Mouse (Mus musculus) neural tube, embryonic 15.5 days (tissue): ENCODE results near the gene Akirin2. TPM values are rescaled to one million over a fixed set of nuclear protein-coding genes. Genes with fewer than 3 reads are reported as not detected.
A peak's percentile ranks its signal among the peaks of the same experiment; 100 is the strongest.

Source experiments
- ATAC-seq: fragments of 200-750 bp; cut with Nextera tagmentation; 2 replicates; pipeline ENCODE4 v1.8.0; 2017; ENCODE audit warnings: mild to moderate bottlenecking, moderate TSS enrichment, moderate library complexity; ENCODE audit not compliant: low FRiP score
- H3K27ac ChIP-seq: fragments of 300-500 bp; sonication (generic); replicated peaks from 2 replicates; pipeline ENCODE4 v1.5.1; 2015; ENCODE audit warnings: mild to moderate bottlenecking, inconsistent platforms
- H3K27me3 ChIP-seq: fragments of 300-500 bp; sonication (generic); replicated peaks from 2 replicates; pipeline ENCODE4 v1.6.1; 2015; ENCODE audit warnings: inconsistent platforms
- H3K36me3 ChIP-seq: fragments of 300-500 bp; sonication (generic); 2 replicates; pipeline ENCODE4 v1.6.1; 2015; ENCODE audit warnings: inconsistent platforms
- H3K4me1 ChIP-seq: fragments of 300-500 bp; sonication (generic); 2 replicates; pipeline ENCODE4 v1.6.1; 2015; ENCODE audit warnings: inconsistent platforms
- H3K4me2 ChIP-seq: fragments of 300-500 bp; sonication (generic); 2 replicates; pipeline ENCODE4 v1.6.1; 2015; ENCODE audit warnings: inconsistent platforms, mild to moderate bottlenecking, moderate library complexity
- H3K4me3 ChIP-seq: fragments of 300-500 bp; sonication (generic); replicated peaks from 2 replicates; pipeline ENCODE4 v1.5.1; 2015; ENCODE audit warnings: mild to moderate bottlenecking, inconsistent platforms
- H3K9ac ChIP-seq: fragments of 300-500 bp; sonication (generic); replicated peaks from 2 replicates; pipeline ENCODE4 v1.6.1; 2015; ENCODE audit warnings: mild to moderate bottlenecking, inconsistent platforms
- H3K9me3 ChIP-seq: fragments of 300-500 bp; sonication (generic); replicated peaks from 2 replicates; pipeline ENCODE4 v1.6.1; 2016; ENCODE audit warnings: inconsistent platforms
- WGBS: fragments of 180-500 bp; shearing (Covaris S2); methylation state at CpG from one replicate; pipeline ENCODE4 v1.1.7; 2015; ENCODE audit warnings: mixed read lengths; 5-methylcytosine and 5-hydroxymethylcytosine counted together
- polyA plus RNA-seq: library from polyadenylated mRNA; unstranded; fragments of >200 nt; fragmentation: Nextera tagmentation; extraction: Ambion mirVana; gene quantifications from 2 replicates; pipeline ENCODE4 v1.2.1, GENCODE M21; 2015

Akirin2 gene
- polyA plus RNA-seq, 1 experiment from 2014 or later = 90.5 TPM

DNA sequence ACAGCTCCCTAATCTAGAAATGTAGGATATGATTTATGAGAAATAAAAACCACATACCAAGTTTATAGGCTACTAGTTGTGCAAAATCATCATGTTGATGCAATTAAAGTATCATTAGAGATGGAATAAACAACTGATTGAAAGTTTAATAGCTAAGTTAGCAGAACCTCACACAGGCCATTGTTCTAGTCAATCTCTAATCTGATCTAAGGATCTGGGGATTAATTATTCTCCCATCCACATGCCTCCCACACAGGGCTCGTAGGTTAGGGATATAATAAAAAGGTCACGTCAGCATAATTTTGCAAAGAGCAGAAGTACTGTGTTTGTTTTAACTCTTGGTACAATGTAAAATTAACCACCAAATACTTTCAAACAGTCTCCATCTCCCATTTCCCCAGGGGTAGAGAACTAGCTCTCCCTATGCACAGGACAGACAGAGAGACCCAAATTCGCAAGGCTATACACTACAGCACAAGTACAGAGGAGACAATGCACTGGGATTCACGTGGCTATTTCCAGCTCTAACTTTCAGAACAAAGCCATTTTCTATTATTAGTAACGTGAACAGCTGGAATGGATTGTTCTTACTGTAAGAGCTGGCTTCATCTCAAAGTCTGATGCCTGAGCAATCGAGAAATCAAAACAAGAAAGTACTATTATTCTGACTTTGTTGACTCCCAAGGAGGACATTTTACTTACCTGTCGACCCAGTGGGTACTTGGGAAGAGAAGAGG is 34.3 kb downstream of the Akirin2 start:
- no peak overlapping the region for H3K9ac ChIP-seq
- peaks cover 33% of the 10 kb centered on the region for H3K36me3 ChIP-seq

GRCm38 (mm10) chr4:34603123-34603522 is 52.4 kb downstream of the Akirin2 start:
- H3K4me1 ChIP-seq = no peaks in the 10 kb centered on the region
- WGBS = 89% methylated on average over 6 of the region's 6 CpGs

More for the DNA sequence above, 34.3 kb downstream of the Akirin2 start:
- H3K4me3 ChIP-seq = no peak overlapping the region
- no peaks in the 10 kb centered on the region for H3K27me3 ChIP-seq
- no peak overlapping the region for H3K4me2 ChIP-seq
- no peak for ATAC-seq
- H3K27ac ChIP-seq = no peak overlapping the region
- no peaks in the 10 kb centered on the region for H3K9me3 ChIP-seq
- H3K4me1 ChIP-seq = 0 out of 2 replicates have a peak, but pooled peaks cover 3% of the 10 kb centered on the region
- 82% methylated on average over 7 of the region's 7 CpGs for WGBS

DNA sequence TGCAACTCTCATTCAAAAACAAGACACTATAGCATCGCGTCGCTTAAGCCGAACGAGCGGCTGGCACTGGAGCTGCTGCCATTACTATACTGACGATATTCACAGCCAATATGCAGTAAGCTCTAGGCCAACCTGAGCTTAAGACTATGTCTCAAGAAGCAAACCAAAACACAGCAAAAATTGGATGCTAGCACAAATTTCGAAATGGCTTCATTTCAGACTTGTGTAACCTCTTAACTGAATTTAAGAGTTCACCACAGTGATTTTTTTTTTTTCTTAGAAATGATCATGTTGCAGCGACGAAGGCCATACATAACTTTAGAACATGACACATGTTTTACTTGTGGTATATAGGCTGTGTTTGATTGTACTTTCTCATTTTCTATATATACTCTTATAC is 55.9 kb downstream of the Akirin2 start:
- WGBS = 97% methylated on average over 10 of the region's 10 CpGs
- no peaks in the 10 kb centered on the region for H3K9me3 ChIP-seq
- H3K27ac ChIP-seq = no peak overlapping the region
- ATAC-seq = no peak
- H3K9ac ChIP-seq = no peak overlapping the region
- peaks cover 44% of the 10 kb centered on the region for H3K36me3 ChIP-seq
- no peak overlapping the region for H3K4me3 ChIP-seq
- no peak overlapping the region for H3K4me2 ChIP-seq
- H3K4me1 ChIP-seq = 0 out of 2 replicates have a peak, but pooled peaks cover 2% of the 10 kb centered on the region
- H3K27me3 ChIP-seq = no peaks in the 10 kb centered on the region

More at GRCm38 (mm10) chr4:34603123-34603522, 52.4 kb downstream of the Akirin2 start:
- H3K27me3 ChIP-seq = no peaks in the 10 kb centered on the region
- ATAC-seq = no peak
- peaks cover 55% of the 10 kb centered on the region for H3K36me3 ChIP-seq
- H3K9me3 ChIP-seq = no peaks in the 10 kb centered on the region
- no peak overlapping the region for H3K4me2 ChIP-seq
- no peak overlapping the region for H3K9ac ChIP-seq
- no peak overlapping the region for H3K4me3 ChIP-seq
- H3K27ac ChIP-seq = no peak overlapping the region

DNA sequence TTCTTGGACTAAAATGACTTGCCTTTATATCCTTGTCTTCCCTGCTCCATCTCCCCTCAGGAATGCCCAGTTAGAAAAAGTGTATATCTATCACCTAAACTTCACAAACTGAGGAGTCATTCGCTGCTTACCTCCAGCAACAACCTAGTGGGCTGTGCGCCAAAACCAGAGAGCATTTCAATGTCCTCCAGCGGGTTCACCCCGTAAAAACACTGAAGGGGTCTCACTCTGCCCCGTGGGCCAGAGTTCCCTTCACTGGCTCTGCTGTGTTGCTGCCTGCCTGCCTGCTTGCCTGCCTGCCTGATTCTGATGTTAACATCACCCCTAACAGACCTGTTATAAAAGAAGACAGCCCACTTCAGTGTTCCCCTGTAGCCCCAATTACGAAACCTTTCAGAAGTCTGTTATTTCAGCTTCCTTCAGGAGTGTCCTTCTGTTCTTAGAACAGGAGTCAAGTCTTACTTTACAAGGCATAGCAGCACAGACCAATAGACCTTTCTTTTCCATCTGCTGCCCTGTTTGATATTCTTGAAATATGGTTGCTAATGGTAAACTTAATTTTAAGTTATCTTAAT is 62.9 kb downstream of the Akirin2 start:
- H3K27me3 ChIP-seq = no peaks in the 10 kb centered on the region
- ATAC-seq = no peak
- peak overlapping the region; percentile 84 for H3K4me3 ChIP-seq
- peak overlapping the region; percentile 88 for H3K4me2 ChIP-seq
- H3K9ac ChIP-seq = peak overlapping the region; percentile 89
- H3K36me3 ChIP-seq = peaks cover 6% of the 10 kb centered on the region
- H3K9me3 ChIP-seq = no peaks in the 10 kb centered on the region
- 58% methylated on average over 6 of the region's 6 CpGs for WGBS
- H3K27ac ChIP-seq = 0 out of 2 replicates have a peak overlapping the region, but pooled peaks have one; percentile 90
- H3K4me1 ChIP-seq = peaks cover 28% of the 10 kb centered on the region

DNA sequence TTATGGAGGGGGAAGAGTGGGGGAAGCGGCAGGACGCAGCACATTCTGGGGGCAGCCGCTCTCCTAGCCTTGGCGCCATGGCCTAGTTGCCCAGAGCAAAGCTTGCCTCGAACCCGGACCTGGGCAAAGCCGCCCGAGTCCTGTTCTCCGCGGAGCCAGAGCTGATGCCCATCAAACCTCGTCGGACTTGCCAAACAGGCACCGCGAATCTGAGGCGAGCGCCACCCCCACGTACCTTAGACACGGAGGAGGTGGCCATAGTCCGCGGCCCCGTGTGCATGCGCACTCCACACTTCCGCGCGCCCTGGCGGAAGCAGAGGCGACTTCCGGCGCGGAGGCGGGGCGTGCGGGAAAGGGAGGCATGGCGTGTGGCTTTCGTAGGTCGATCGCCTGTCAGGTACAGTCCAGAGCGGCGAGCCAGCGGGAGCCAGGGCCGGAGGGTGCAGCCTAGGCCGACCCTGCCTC is 63.9 kb downstream of the Akirin2 start, which contains the start of the genes Orc3 and Rars2:
Gene Orc3, minus strand, starts transcription at position 315 of the 465 bp plus-strand sequence.
Gene Rars2, plus strand, starts transcription at position 328 of the 465 bp plus-strand sequence.
- Histone ChIP-seq H3K4me1 (peaks cover 28% of the 10 kb centered on the region), H3K27me3 (no peaks in the 10 kb centered on the region), H3K27ac (peak within 1 kb of the TSS; percentile 90), H3K4me2 (peak within 1 kb of the TSS; percentile 88), H3K9me3 (no peaks in the 10 kb centered on the region), H3K9ac (peak within 1 kb of the TSS; percentile 89), H3K4me3 (peak within 1 kb of the TSS; percentile 84), H3K36me3 (peaks cover 2% of the 10 kb centered on the region)
- peak; percentile 99 for ATAC-seq
- under 1% methylated on average over 42 of the region's 42 CpGs for WGBS

- peak overlapping the region; percentile 89 for H3K9ac ChIP-seq
- peak overlapping the region; percentile 88 for H3K4me2 ChIP-seq
- H3K4me3 ChIP-seq = peak overlapping the region; percentile 84
- peaks cover 28% of the 10 kb centered on the region for H3K4me1 ChIP-seq
- no peaks in the 10 kb centered on the region for H3K27me3 ChIP-seq
- WGBS = 4% methylated on average over 13 of the region's 13 CpGs
- ATAC-seq = peak; percentile 22; the same call in 1 of the 2 replicates
- H3K27ac ChIP-seq = peak overlapping the region; percentile 90
- no peaks in the 10 kb centered on the region for H3K9me3 ChIP-seq
- peaks cover 2% of the 10 kb centered on the region; the same call in 1 of the 2 replicates for H3K36me3 ChIP-seq
These were observed 64.6 kb downstream of the Akirin2 start for GRCm38 (mm10) chr4:34615303-34615702.

- peaks cover 4% of the 10 kb centered on the region; the same call in 1 of the 2 replicates for H3K36me3 ChIP-seq
- no peaks in the 10 kb centered on the region for H3K9me3 ChIP-seq
- peaks cover 28% of the 10 kb centered on the region for H3K4me1 ChIP-seq
- no peaks in the 10 kb centered on the region for H3K27me3 ChIP-seq
- ATAC-seq = no peak
- no peak overlapping the region for H3K27ac ChIP-seq
- peak overlapping the region; percentile 88 for H3K4me2 ChIP-seq
- 38% methylated on average over 8 of the region's 8 CpGs for WGBS
- H3K4me3 ChIP-seq = peak overlapping the region; percentile 84
- peak overlapping the region; percentile 89 for H3K9ac ChIP-seq
These were observed 65.4 kb downstream of the Akirin2 start for GRCm38 (mm10) chr4:34616146-34616545.

Other genes with a start within 250 kb of the Akirin2 start
- gene Orc3, start 64.0 kb downstream of the Akirin2 start, polyA plus RNA-seq = 70.9 and 75.0 TPM in 2 replicates
- gene Rars2, start 64.0 kb downstream of the Akirin2 start, polyA plus RNA-seq = 51.0 and 55.4 TPM in 2 replicates
- gene Slc35a1, start 136.5 kb downstream of the Akirin2 start, polyA plus RNA-seq = 45.7 and 48.1 TPM in 2 replicates
- 1.7 and 2.2 TPM in 2 replicates for gene Cfap206, start 179.3 kb downstream of the Akirin2 start, polyA plus RNA-seq
- gene Gm136, start 205.3 kb downstream of the Akirin2 start, polyA plus RNA-seq = not detected in 2 replicates
- 49.6 and 49.9 TPM in 2 replicates for gene Smim8, start 227.5 kb downstream of the Akirin2 start, polyA plus RNA-seq